Mouse (Mus musculus) midbrain, embryonic 13.5 days (tissue): Measurements from ENCODE around the gene Olfr1224-ps1. TPM values are rescaled to one million over a fixed set of nuclear protein-coding genes. Genes with fewer than 3 reads are reported as not detected.

Source experiments
- polyA plus RNA-seq: library from polyadenylated mRNA; unstranded; fragments of >200 nt; fragmentation: Nextera tagmentation; extraction: Ambion mirVana; gene quantifications from 2 replicates; pipeline ENCODE4 v1.2.1, GENCODE M21; 2015

Olfr1224-ps1 gene
- polyA plus RNA-seq, 1 experiment from 2014 or later = not detected

Other genes starting within 250 kb of the Olfr1224-ps1 start
- gene Olfr1209, start 248.9 kb downstream of the Olfr1224-ps1 start, polyA plus RNA-seq = not detected in 2 replicates
- not detected in 2 replicates for gene Olfr1211, start 226.0 kb downstream of the Olfr1224-ps1 start, polyA plus RNA-seq
- not detected in 2 replicates for gene Olfr1212, start 210.1 kb downstream of the Olfr1224-ps1 start, polyA plus RNA-seq
- not detected in 2 replicates for gene Gm13762, start 183.8 kb downstream of the Olfr1224-ps1 start, polyA plus RNA-seq
- not detected in 2 replicates for gene Olfr1214, start 171.4 kb downstream of the Olfr1224-ps1 start, polyA plus RNA-seq
- not detected in 2 replicates for gene Olfr1215, start 157.1 kb downstream of the Olfr1224-ps1 start, polyA plus RNA-seq
- not detected in 2 replicates for gene Olfr1216, start 145.8 kb downstream of the Olfr1224-ps1 start, polyA plus RNA-seq
- not detected in 2 replicates for gene Olfr1217, start 132.0 kb downstream of the Olfr1224-ps1 start, polyA plus RNA-seq
- not detected in 2 replicates for gene Olfr1218, start 102.9 kb downstream of the Olfr1224-ps1 start, polyA plus RNA-seq
- not detected in 2 replicates for gene Olfr1219, start 80.6 kb downstream of the Olfr1224-ps1 start, polyA plus RNA-seq
- not detected in 2 replicates for gene Olfr1220, start 57.3 kb downstream of the Olfr1224-ps1 start, polyA plus RNA-seq
- gene Olfr1221, start 46.8 kb downstream of the Olfr1224-ps1 start, polyA plus RNA-seq = not detected in 2 replicates
- gene Olfr1222, start 31.0 kb downstream of the Olfr1224-ps1 start, polyA plus RNA-seq = not detected in 2 replicates
- gene Olfr1223, start 12.5 kb downstream of the Olfr1224-ps1 start, polyA plus RNA-seq = not detected in 2 replicates
- gene Olfr1225, start 10.6 kb upstream of the Olfr1224-ps1 start, polyA plus RNA-seq = not detected in 2 replicates
- not detected in 2 replicates for gene Olfr1226, start 36.0 kb upstream of the Olfr1224-ps1 start, polyA plus RNA-seq
- not detected in 2 replicates for gene Olfr1228, start 90.0 kb upstream of the Olfr1224-ps1 start, polyA plus RNA-seq
- not detected in 2 replicates for gene Olfr1229, start 123.9 kb upstream of the Olfr1224-ps1 start, polyA plus RNA-seq
- not detected in 2 replicates for gene Olfr1230, start 133.2 kb upstream of the Olfr1224-ps1 start, polyA plus RNA-seq
- gene Olfr1231, start 143.0 kb upstream of the Olfr1224-ps1 start, polyA plus RNA-seq = not detected in 2 replicates
- gene Olfr1232, start 165.6 kb upstream of the Olfr1224-ps1 start, polyA plus RNA-seq = not detected in 2 replicates
- gene Olfr1233, start 178.3 kb upstream of the Olfr1224-ps1 start, polyA plus RNA-seq = not detected in 2 replicates
- gene Olfr1234, start 200.8 kb upstream of the Olfr1224-ps1 start, polyA plus RNA-seq = not detected in 2 replicates
- not detected in 2 replicates for gene Olfr1238, start 245.6 kb upstream of the Olfr1224-ps1 start, polyA plus RNA-seq